Mouse (Mus musculus): ENCODE data around the gene Psmd12.

Psmd12 gene

GRCm38 (mm10) chr11:107479053-107479861 lies at the start of gene Psmd12:
TSS of gene Psmd12 (plus strand) at chr11:107479484.
- peak; percentile 95 to 96 for DNase-seq

- no peak for DNase-seq
Observed at GRCm38 (mm10) chr11:107431197-107431965, 47.9 kb upstream of the Psmd12 start.

GRCm38 (mm10) chr11:107435776-107436449 lies 43.4 kb upstream of the Psmd12 start:
- DNase-seq = no peak

- no peak for DNase-seq
Observed at GRCm38 (mm10) chr11:107437723-107438122, 41.6 kb upstream of the Psmd12 start.

- DNase-seq = no peak
Observed at GRCm38 (mm10) chr11:107438140-107438539, 41.1 kb upstream of the Psmd12 start.

- DNase-seq = no peak
Observed at GRCm38 (mm10) chr11:107441050-107441449, 38.2 kb upstream of the Psmd12 start.

GRCm38 (mm10) chr11:107443121-107444095 lies 35.9 kb upstream of the Psmd12 start:
- DNase-seq = no peak

GRCm38 (mm10) chr11:107445683-107446082 lies 33.6 kb upstream of the Psmd12 start:
- peak; percentile 66 to 74 for DNase-seq

- no peak for DNase-seq
Observed at GRCm38 (mm10) chr11:107446650-107447049, 32.6 kb upstream of the Psmd12 start.

GRCm38 (mm10) chr11:107447349-107447748 lies 31.9 kb upstream of the Psmd12 start:
- no peak for DNase-seq

GRCm38 (mm10) chr11:107447915-107448314 lies 31.4 kb upstream of the Psmd12 start:
- DNase-seq = no peak

GRCm38 (mm10) chr11:107449169-107449910 lies 29.9 kb upstream of the Psmd12 start:
- DNase-seq = no peak

- DNase-seq = no peak
Observed at GRCm38 (mm10) chr11:107450097-107450496, 29.2 kb upstream of the Psmd12 start.

GRCm38 (mm10) chr11:107451106-107451505 lies 28.2 kb upstream of the Psmd12 start:
- no peak for DNase-seq

GRCm38 (mm10) chr11:107452053-107452452 lies 27.2 kb upstream of the Psmd12 start:
- DNase-seq = no peak

GRCm38 (mm10) chr11:107454546-107455462 lies 24.5 kb upstream of the Psmd12 start:
- DNase-seq = no peak

- DNase-seq = no peak
Observed at GRCm38 (mm10) chr11:107457282-107457681, 22.0 kb upstream of the Psmd12 start.

GRCm38 (mm10) chr11:107458286-107458685 lies 21.0 kb upstream of the Psmd12 start:
- DNase-seq = no peak

- no peak for DNase-seq
Observed at GRCm38 (mm10) chr11:107458986-107459385, 20.3 kb upstream of the Psmd12 start.

GRCm38 (mm10) chr11:107459828-107460227 lies 19.5 kb upstream of the Psmd12 start:
- DNase-seq = no peak
